Comparison of ENCODE assay signal across 12 mouse cellular contexts in the genomic region with DNA sequence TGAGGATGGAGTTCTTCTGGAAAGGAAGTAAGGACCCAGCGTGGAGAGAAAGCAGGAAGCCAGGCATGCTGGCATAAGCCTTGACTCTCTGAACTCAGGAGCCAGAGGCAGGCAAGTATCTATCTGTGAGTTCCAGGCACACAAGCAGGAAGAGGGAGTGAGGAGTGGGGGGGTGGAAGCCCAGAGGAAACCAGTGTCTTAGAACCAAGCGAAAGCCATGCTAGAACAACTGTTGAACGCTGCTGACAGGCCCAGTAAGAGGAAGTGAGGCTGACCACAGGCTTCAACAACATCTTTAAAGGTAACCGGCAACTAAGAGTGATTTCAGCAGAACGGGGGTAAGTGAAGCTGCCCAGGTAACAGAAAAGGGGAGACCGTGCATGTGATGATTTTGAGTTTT. TPM values are rescaled to one million over a fixed set of nuclear protein-coding genes. Genes with fewer than 3 reads are reported as not detected.
A peak's percentile ranks its signal among the peaks of the same experiment; 100 is the strongest.
DNase-seq lines count a peak whose midpoint lies in the region; ATAC-seq and TF ChIP-seq lines count a peak whose summit lies in the region.
"Had no signal": no experiment of that assay in that cellular context is flagged by ENCODE, and none has a peak within 500 bp of the region (broad histone marks: within the 10 kb centered on the region; RNA-seq: fewer than 3 reads in every experiment).

No protein-coding gene starts in this region.

- H3K4me3 ChIP-seq in heart, embryonic 15.5 days, result no peak overlapping the region
- no peak overlapping the region for H3K4me3 ChIP-seq in bone marrow macrophage, adult 2 months (ENCODE audit: insufficient read depth, low read length)
- no peak overlapping the region for H3K4me3 ChIP-seq in forebrain, embryonic 11.5 days (ENCODE audit: low read depth, low read length)
- H3K4me3 ChIP-seq in cerebellum, adult 2 months (replicated peaks; ENCODE audit: insufficient read depth, low read depth, low read length), result no peak overlapping the region
- H3K4me3 ChIP-seq in neural tube, embryonic 15.5 days (replicated peaks), result no peak overlapping the region
- H3K4me3 ChIP-seq: heart, embryonic 13.5 days had no signal

- H3K36me3 ChIP-seq in heart, embryonic 15.5 days, result peaks cover 16% of the 10 kb centered on the region; the same call in 1 of the 2 replicates
- no peaks in the 10 kb centered on the region; the same call in 1 of the 2 replicates for H3K36me3 ChIP-seq in forebrain, embryonic 11.5 days (ENCODE audit: control insufficient read depth, insufficient read depth, low read length)
- H3K36me3 ChIP-seq in neural tube, embryonic 15.5 days, result 0 out of 2 replicates have a peak, but pooled peaks cover 5% of the 10 kb centered on the region

- H3K9ac ChIP-seq in heart, embryonic 15.5 days, result no peak overlapping the region
- no peak overlapping the region for H3K9ac ChIP-seq in forebrain, embryonic 11.5 days (ENCODE audit: low read length)
- H3K9ac ChIP-seq in neural tube, embryonic 15.5 days (replicated peaks), result no peak overlapping the region

- no peaks in the 10 kb centered on the region for H3K9me3 ChIP-seq in heart, embryonic 15.5 days (replicated peaks)
- no peaks in the 10 kb centered on the region for H3K9me3 ChIP-seq in forebrain, embryonic 11.5 days (ENCODE audit: control insufficient read depth, low read length)
- H3K9me3 ChIP-seq in neural tube, embryonic 15.5 days (replicated peaks), result no peaks in the 10 kb centered on the region
- H3K9me3 ChIP-seq: heart, embryonic 13.5 days had no signal

- no peaks in the 10 kb centered on the region for H3K27me3 ChIP-seq in heart, embryonic 15.5 days
- no peaks in the 10 kb centered on the region for H3K27me3 ChIP-seq in forebrain, embryonic 11.5 days (ENCODE audit: control insufficient read depth, insufficient read depth, low read length)
- H3K27me3 ChIP-seq in cerebellum, adult 2 months (ENCODE audit: control insufficient read depth, insufficient read depth, low read length), result no peaks in the 10 kb centered on the region
- no peaks in the 10 kb centered on the region for H3K27me3 ChIP-seq in neural tube, embryonic 15.5 days (replicated peaks)
- H3K27me3 ChIP-seq: heart, embryonic 13.5 days had no signal

- DNase-seq in heart, postnatal 4 days, result no peak
- DNase-seq in A20 (ENCODE audit: low read depth, low spot score), result peak; percentile 85
- peak; percentile 68 for DNase-seq in lung, postnatal 36 days
- no peak for DNase-seq in forebrain, embryonic 11.5 days (ENCODE audit: low spot score)
- no peak for DNase-seq in cerebellum, adult 2 months
- DNase-seq: adrenal gland, adult 2 months; cerebellum, postnatal 10 days; kidney, adult 18-20 months had no signal

- H3K4me1 ChIP-seq in heart, embryonic 15.5 days (replicated peaks), result peaks cover 11% of the 10 kb centered on the region
- H3K4me1 ChIP-seq in bone marrow macrophage, adult 2 months (ENCODE audit: control insufficient read depth, insufficient read depth, low read length), result peaks cover 18% of the 10 kb centered on the region
- no peaks in the 10 kb centered on the region; the same call in 1 of the 2 replicates for H3K4me1 ChIP-seq in forebrain, embryonic 11.5 days (replicated peaks; ENCODE audit: control insufficient read depth, insufficient read depth, low read length)
- H3K4me1 ChIP-seq in cerebellum, adult 2 months (ENCODE audit: control insufficient read depth, insufficient read depth, low read length), result peaks cover 3% of the 10 kb centered on the region
- peaks cover 43% of the 10 kb centered on the region for H3K4me1 ChIP-seq in neural tube, embryonic 15.5 days

- peak overlapping the region; percentile 31; the same call in 1 of the 2 replicates for H3K27ac ChIP-seq in heart, embryonic 15.5 days
- H3K27ac ChIP-seq in bone marrow macrophage, adult 2 months (ENCODE audit: insufficient read depth, low read depth, low read length), result peak overlapping the region; percentile 24
- H3K27ac ChIP-seq in forebrain, embryonic 11.5 days (ENCODE audit: low read depth, low read length), result no peak overlapping the region
- no peak overlapping the region for H3K27ac ChIP-seq in cerebellum, adult 2 months (ENCODE audit: insufficient read depth, low read length)
- H3K27ac ChIP-seq in neural tube, embryonic 15.5 days (replicated peaks), result no peak overlapping the region
- H3K27ac ChIP-seq: heart, embryonic 13.5 days had no signal

- 73% methylated on average over 6 of the region's 6 CpGs for whole genome bisulfite sequencing in heart, embryonic 15.5 days
- 88% methylated on average over 6 of the region's 6 CpGs for WGBS in forebrain, embryonic 11.5 days
- 90% methylated on average over 6 of the region's 6 CpGs for WGBS in cerebellum, adult 2 months
- WGBS in neural tube, embryonic 15.5 days, result 95% methylated on average over 6 of the region's 6 CpGs

- TF ChIP-seq POLR2A in bone marrow macrophage, adult 2 months (IDR thresholded peaks at IDR 0.05; ENCODE audit: borderline replicate concordance, low read depth, low read length), result no peak
- TF ChIP-seq POLR2A in cerebellum, adult 2 months (IDR thresholded peaks at IDR 0.05; ENCODE audit: borderline replicate concordance, insufficient read depth, low read length), result no peak

- no peak for TF ChIP-seq CTCF in bone marrow macrophage, adult 2 months (IDR thresholded peaks at IDR 0.05; ENCODE audit: low read depth, low read length)
- TF ChIP-seq CTCF in cerebellum, adult 2 months (IDR thresholded peaks at IDR 0.05; ENCODE audit: borderline replicate concordance, insufficient read depth, low read depth, low read length), result no peak

- ATAC-seq in heart, embryonic 15.5 days (replicated peaks; ENCODE audit: insufficient number of reproducible peaks, insufficient read depth, low FRiP score, low read depth), result no peak
- ATAC-seq in forebrain, embryonic 11.5 days (replicated peaks; ENCODE audit: low FRiP score), result no peak
- no peak for ATAC-seq in neural tube, embryonic 15.5 days (ENCODE audit: low FRiP score)

- no peak overlapping the region for H3K4me2 ChIP-seq in heart, embryonic 15.5 days
- H3K4me2 ChIP-seq in forebrain, embryonic 11.5 days (ENCODE audit: low read depth, low read length, severe bottlenecking), result no peak overlapping the region
- H3K4me2 ChIP-seq in neural tube, embryonic 15.5 days, result no peak overlapping the region
- H3K4me2 ChIP-seq: heart, embryonic 13.5 days had no signal

RNA-seq across cellular contexts. Expression of a gene that starts 6.2 kb away (rescaled TPM):
- 11.8 and 14.6 TPM in 2 replicates for polyA plus RNA-seq in heart, embryonic 15.5 days (2015; fragmentation: Nextera tagmentation; extraction: Ambion mirVana)
- 10 to 100 TPM in 1 of 2 experiments, 1 to 10 TPM in 1; 9.8 to 12.0 TPM for total RNA-seq in heart, postnatal 4 days (2021)
- polyA plus RNA-seq in bone marrow macrophage, adult 2 months (2012; ENCODE audit: insufficient read depth, insufficient read length, missing spikeins), result 15.5 and 16.6 TPM in 2 replicates
- polyA plus RNA-seq in forebrain, embryonic 11.5 days (2014; fragmentation: Nextera tagmentation; extraction: Ambion mirVana), result 17.2 and 17.8 TPM in 2 replicates
- 10.8 and 11.1 TPM in 2 replicates for polyA plus RNA-seq in cerebellum, adult 2 months (2012; rRNA removed)
- 12.4 and 15.7 TPM in 2 replicates for polyA plus RNA-seq in neural tube, embryonic 15.5 days (2015; fragmentation: Nextera tagmentation; extraction: Ambion mirVana)

RNA-seq across cellular contexts. Expression of a gene that starts 16.2 kb away (rescaled TPM):
- polyA plus RNA-seq in heart, embryonic 15.5 days (2015; fragmentation: Nextera tagmentation; extraction: Ambion mirVana), result 4.6 and 9.4 TPM in 2 replicates
- 10 to 100 TPM; 21.4 to 22.1 TPM for total RNA-seq in heart, postnatal 4 days (2021)
- polyA plus RNA-seq in bone marrow macrophage, adult 2 months (2012; ENCODE audit: insufficient read depth, insufficient read length, missing spikeins), result 19.4 and 27.4 TPM in 2 replicates
- polyA plus RNA-seq in forebrain, embryonic 11.5 days (2014; fragmentation: Nextera tagmentation; extraction: Ambion mirVana), result 4.8 and 6.3 TPM in 2 replicates
- polyA plus RNA-seq in cerebellum, adult 2 months (2012; rRNA removed), result 51.8 and 58.7 TPM in 2 replicates
- polyA plus RNA-seq in neural tube, embryonic 15.5 days (2015; fragmentation: Nextera tagmentation; extraction: Ambion mirVana), result 4.3 and 7.0 TPM in 2 replicates

Comparison
In these comparisons a context has a peak if more than half of its experiments do, and no peak if none do; other contexts are left out.
1. H3K27ac ChIP-seq: peak in heart, embryonic 15.5 days (single experiment) and bone marrow macrophage, adult 2 months (single experiment); none in forebrain, embryonic 11.5 days (single experiment), cerebellum, adult 2 months (single experiment) and neural tube, embryonic 15.5 days (single experiment).
2. DNase-seq: peak in A20 (single experiment) and lung, postnatal 36 days (single experiment); none in heart, postnatal 4 days (single experiment), forebrain, embryonic 11.5 days (single experiment) and cerebellum, adult 2 months (0 of 2).